Mouse (Mus musculus): ENCODE data around the gene Cnpy3. TPM values are rescaled to one million over a fixed set of nuclear protein-coding genes. Genes with fewer than 3 reads are reported as not detected.

Gene Cnpy3
- polyA plus RNA-seq, 1 experiment from 2014 or later, result 52.2 TPM

GRCm38 (mm10) chr17:46713849-46714248, 38.2 kb downstream of the Cnpy3 start:
- Histone ChIP-seq H3K27ac (ENCODE audit: poor library complexity, severe bottlenecking) (no peak overlapping the region), H3K4me1 (replicated peaks) (peaks cover 17% of the 10 kb centered on the region), H3K4me2 (no peak overlapping the region), H3K36me3 (peaks cover 43% of the 10 kb centered on the region), H3K9ac (no peak overlapping the region), H3K27me3 (replicated peaks) (no peaks in the 10 kb centered on the region), H3K4me3 (no peak overlapping the region), H3K9me3 (replicated peaks) (no peaks in the 10 kb centered on the region)
- 90% methylated on average over 9 of the region's 9 CpGs for WGBS
- ATAC-seq (ENCODE audit: insufficient number of reproducible peaks, low FRiP score), result no peak

GRCm38 (mm10) chr17:46712442-46712841, 39.6 kb downstream of the Cnpy3 start:
- peaks cover 17% of the 10 kb centered on the region for H3K4me1 ChIP-seq (replicated peaks)
- peaks cover 38% of the 10 kb centered on the region for H3K36me3 ChIP-seq
- H3K9ac ChIP-seq, result peak overlapping the region; percentile 97
- H3K4me3 ChIP-seq, result peak overlapping the region; percentile 97
- H3K9me3 ChIP-seq (replicated peaks), result no peaks in the 10 kb centered on the region
- H3K4me2 ChIP-seq, result peak overlapping the region; percentile 96
- H3K27ac ChIP-seq (ENCODE audit: poor library complexity, severe bottlenecking), result no peak overlapping the region
- 52% methylated on average over 7 of the region's 7 CpGs for WGBS
- H3K27me3 ChIP-seq (replicated peaks), result no peaks in the 10 kb centered on the region
- ATAC-seq (ENCODE audit: insufficient number of reproducible peaks, low FRiP score), result no peak

GRCm38 (mm10) chr17:46711612-46712271, 40.3 kb downstream of the Cnpy3 start:
- Histone ChIP-seq H3K27ac (ENCODE audit: poor library complexity, severe bottlenecking) (peak overlapping the region; percentile 61), H3K4me3 (peak overlapping the region; percentile 97), H3K4me1 (replicated peaks) (peaks cover 17% of the 10 kb centered on the region)

GRCm38 (mm10) chr17:46710959-46711597, 40.9 kb downstream of the Cnpy3 start, which contains the start of gene Pex6:
Pex6 (plus strand) TSS chr17:46711463.
- 7% methylated on average over 36 of the region's 36 CpGs for WGBS

More at GRCm38 (mm10) chr17:46711612-46712271, 40.3 kb downstream of the Cnpy3 start:
- WGBS, result under 1% methylated on average over 76 of the region's 76 CpGs
- Histone ChIP-seq H3K9me3 (replicated peaks) (no peaks in the 10 kb centered on the region), H3K9ac (peak overlapping the region; percentile 97), H3K36me3 (peaks cover 33% of the 10 kb centered on the region), H3K27me3 (replicated peaks) (no peaks in the 10 kb centered on the region), H3K4me2 (peak overlapping the region; percentile 96)
- ATAC-seq (ENCODE audit: insufficient number of reproducible peaks, low FRiP score), result peak; percentile 54

GRCm38 (mm10) chr17:46706375-46707089, 45.5 kb downstream of the Cnpy3 start:
- no peaks in the 10 kb centered on the region for H3K27me3 ChIP-seq (replicated peaks)
- no peaks in the 10 kb centered on the region for H3K9me3 ChIP-seq (replicated peaks)
- 78% methylated on average over 14 of the region's 14 CpGs for WGBS
- H3K4me2 ChIP-seq, result no peak overlapping the region
- no peak overlapping the region for H3K27ac ChIP-seq (ENCODE audit: poor library complexity, severe bottlenecking)
- no peak for ATAC-seq (ENCODE audit: insufficient number of reproducible peaks, low FRiP score)
- H3K36me3 ChIP-seq, result no peaks in the 10 kb centered on the region
- H3K4me3 ChIP-seq, result no peak overlapping the region
- peaks cover 36% of the 10 kb centered on the region for H3K4me1 ChIP-seq (replicated peaks)
- H3K9ac ChIP-seq, result no peak overlapping the region

More at GRCm38 (mm10) chr17:46710959-46711597, 40.9 kb downstream of the Cnpy3 start, which contains the start of gene Pex6:
- Histone ChIP-seq H3K27ac (ENCODE audit: poor library complexity, severe bottlenecking) (peak within 1 kb of the TSS; percentile 61), H3K9ac (peak within 1 kb of the TSS; percentile 97), H3K4me3 (peak within 1 kb of the TSS; percentile 97), H3K4me1 (replicated peaks) (peaks cover 19% of the 10 kb centered on the region), H3K4me2 (peak within 1 kb of the TSS; percentile 96), H3K9me3 (replicated peaks) (no peaks in the 10 kb centered on the region), H3K27me3 (replicated peaks) (no peaks in the 10 kb centered on the region), H3K36me3 (peaks cover 27% of the 10 kb centered on the region)
- ATAC-seq (ENCODE audit: insufficient number of reproducible peaks, low FRiP score), result peak; percentile 88

- H3K27me3 ChIP-seq (replicated peaks), result no peaks in the 10 kb centered on the region
- WGBS, result 1% methylated on average over 48 of the region's 48 CpGs
Observed at GRCm38 (mm10) chr17:46704887-46705835, 46.9 kb downstream of the Cnpy3 start, which contains the start of gene Ppp2r5d. Ppp2r5d (minus strand) TSS chr17:46705111.

GRCm38 (mm10) chr17:46703971-46704886, 47.8 kb downstream of the Cnpy3 start:
- peak overlapping the region; percentile 94 for H3K4me2 ChIP-seq
- WGBS, result 4% methylated on average over 39 of the region's 41 CpGs
- peak overlapping the region; percentile 88 for H3K4me3 ChIP-seq
- H3K9me3 ChIP-seq (replicated peaks), result no peaks in the 10 kb centered on the region
- H3K27ac ChIP-seq (ENCODE audit: poor library complexity, severe bottlenecking), result peak overlapping the region; percentile 89
- H3K36me3 ChIP-seq, result peaks cover 7% of the 10 kb centered on the region
- peaks cover 41% of the 10 kb centered on the region for H3K4me1 ChIP-seq (replicated peaks)
- no peaks in the 10 kb centered on the region for H3K27me3 ChIP-seq (replicated peaks)
- ATAC-seq (ENCODE audit: insufficient number of reproducible peaks, low FRiP score), result peak; percentile 79
- H3K9ac ChIP-seq, result peak overlapping the region; percentile 92

More at GRCm38 (mm10) chr17:46704887-46705835, 46.9 kb downstream of the Cnpy3 start, which contains the start of gene Ppp2r5d:
- Histone ChIP-seq H3K4me3 (peak within 1 kb of the TSS; percentile 88), H3K4me2 (peak within 1 kb of the TSS; percentile 94), H3K9ac (peak within 1 kb of the TSS; percentile 92), H3K9me3 (replicated peaks) (no peaks in the 10 kb centered on the region), H3K27ac (ENCODE audit: poor library complexity, severe bottlenecking) (peak within 1 kb of the TSS; percentile 89), H3K36me3 (no peaks in the 10 kb centered on the region), H3K4me1 (replicated peaks) (peaks cover 41% of the 10 kb centered on the region)
- peak; percentile 94 for ATAC-seq (ENCODE audit: insufficient number of reproducible peaks, low FRiP score)

- WGBS, result 81% methylated on average over 5 of the region's 5 CpGs
- Histone ChIP-seq H3K4me1 (replicated peaks) (peaks cover 41% of the 10 kb centered on the region), H3K4me3 (no peak overlapping the region), H3K9me3 (replicated peaks) (no peaks in the 10 kb centered on the region), H3K4me2 (peak overlapping the region; percentile 94; the same call in 1 of the 2 replicates), H3K27ac (ENCODE audit: poor library complexity, severe bottlenecking) (no peak overlapping the region), H3K9ac (peak overlapping the region; percentile 92; the same call in 1 of the 2 replicates), H3K27me3 (replicated peaks) (no peaks in the 10 kb centered on the region), H3K36me3 (peaks cover 22% of the 10 kb centered on the region)
- no peak for ATAC-seq (ENCODE audit: insufficient number of reproducible peaks, low FRiP score)
Observed at GRCm38 (mm10) chr17:46702506-46702905, 49.5 kb downstream of the Cnpy3 start.

GRCm38 (mm10) chr17:46702100-46702499, 49.9 kb downstream of the Cnpy3 start:
- 81% methylated on average over 12 of the region's 12 CpGs for WGBS
- peaks cover 41% of the 10 kb centered on the region for H3K4me1 ChIP-seq (replicated peaks)
- no peak overlapping the region for H3K4me3 ChIP-seq
- H3K36me3 ChIP-seq, result peaks cover 22% of the 10 kb centered on the region
- H3K4me2 ChIP-seq, result no peak overlapping the region
- H3K27me3 ChIP-seq (replicated peaks), result no peaks in the 10 kb centered on the region
- ATAC-seq (ENCODE audit: insufficient number of reproducible peaks, low FRiP score), result no peak
- H3K9me3 ChIP-seq (replicated peaks), result no peaks in the 10 kb centered on the region
- peak overlapping the region; percentile 11; the same call in 1 of the 2 replicates for H3K9ac ChIP-seq
- no peak overlapping the region for H3K27ac ChIP-seq (ENCODE audit: poor library complexity, severe bottlenecking)
